Mouse (Mus musculus) frontal cortex, postnatal 36 days (tissue): ENCODE measurements at regions not wholly inside any gene's neighbourhood (a gene's known extent, or its start where the extent isn't known, plus 50 kb on each side); places are given as distances from the start of the nearest gene placed in this dataset.

Source experiments
- DNase-seq, 2 experiments: peaks; one replicate each; pipeline ENCODE4 v3.0.0; 2022; ENCODE audit warnings: low spot score in 2 of 2

DNA sequence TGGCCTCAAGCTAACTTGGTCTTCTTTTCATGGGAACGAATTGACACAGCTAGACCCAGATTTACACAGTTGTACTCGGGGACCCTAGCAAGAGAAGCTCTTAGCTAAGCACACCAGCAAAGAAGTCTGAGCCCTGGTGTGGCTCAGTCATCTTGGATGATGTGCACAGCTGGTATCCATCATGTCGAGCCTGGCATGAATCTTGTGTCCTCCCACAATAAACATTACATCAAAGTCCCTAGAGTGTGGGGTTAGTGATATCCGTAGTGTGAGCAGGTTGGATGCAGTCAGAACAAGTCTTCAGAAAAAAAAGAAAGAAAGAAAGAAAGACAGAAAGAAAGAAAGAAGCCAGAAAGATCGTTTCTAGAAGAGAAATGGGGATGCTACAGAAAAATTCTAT lies 52.1 kb upstream of the Hmcn1 start:
- DNase-seq: no peak

DNA sequence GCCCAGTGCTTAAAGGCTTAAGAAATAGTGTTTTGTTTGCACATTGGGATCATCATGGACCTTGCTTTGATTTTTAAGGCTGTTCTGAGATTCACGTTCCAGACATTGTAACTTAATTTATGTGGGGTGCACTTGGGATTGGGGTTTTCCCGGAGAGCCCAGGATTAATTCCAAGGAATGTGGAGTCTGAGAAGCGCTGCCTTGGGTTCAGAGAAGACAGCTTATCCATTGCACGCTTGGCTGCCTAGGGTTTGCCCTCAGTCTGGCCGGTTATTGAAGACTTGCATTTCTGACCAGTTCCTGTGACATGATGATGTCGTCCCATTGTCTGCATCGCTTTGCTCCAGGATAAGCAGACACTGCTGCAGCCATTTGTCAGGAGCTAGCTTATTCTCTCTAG lies 53.4 kb upstream of the Hmcn1 start:
- DNase-seq: no peak

DNA sequence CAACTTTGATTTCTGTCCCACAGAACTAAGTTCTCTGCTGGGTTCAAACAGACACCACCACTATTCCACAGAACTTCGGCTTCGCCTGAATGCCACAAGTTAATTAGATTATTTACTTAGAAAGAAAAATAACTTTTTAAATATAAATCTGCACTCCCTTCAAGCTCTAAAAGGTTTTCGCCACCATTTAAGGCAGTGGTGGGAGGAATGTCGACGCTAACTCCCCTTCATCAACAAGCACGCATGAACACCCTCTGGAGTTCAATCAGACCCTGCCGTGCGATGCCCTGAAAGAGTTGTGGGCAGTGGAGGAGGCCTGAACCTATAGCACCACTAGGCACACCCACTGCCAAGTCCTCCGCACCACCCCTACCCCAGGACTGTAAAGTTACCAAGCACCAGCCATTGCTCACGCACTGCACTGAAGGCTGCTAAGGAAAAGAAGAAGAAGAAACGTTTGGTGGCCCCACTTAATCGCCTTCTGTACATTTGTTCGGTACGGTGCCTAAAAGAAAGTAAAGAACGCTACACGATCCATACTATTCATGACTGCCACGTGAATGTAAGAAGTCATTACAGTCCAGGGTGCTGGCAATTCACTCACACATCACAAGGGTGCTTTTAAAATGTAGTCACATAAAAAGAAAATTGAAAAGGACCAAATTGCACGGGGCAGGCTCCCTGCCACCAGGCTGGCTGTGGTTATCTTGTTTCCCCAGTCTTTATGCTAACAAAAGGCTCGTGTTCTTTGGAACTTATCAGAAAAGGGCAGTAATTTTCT lies 56.7 kb upstream of the Hmcn1 start:
- DNase-seq: no peak

DNA sequence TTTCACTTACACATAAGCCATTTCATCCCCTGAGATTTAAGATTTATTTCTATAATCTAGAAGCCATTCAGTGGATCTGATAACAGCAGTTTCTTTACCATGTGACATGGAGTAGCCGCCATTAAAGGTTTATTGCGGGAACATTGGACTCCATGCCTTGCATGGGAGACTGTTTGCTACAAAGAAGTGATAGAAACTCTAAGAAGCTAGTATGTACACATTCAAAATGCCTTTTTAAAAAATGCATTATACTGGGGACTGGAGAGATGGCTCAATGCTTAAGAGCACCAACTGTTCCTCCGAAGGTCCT lies 57.2 kb upstream of the Hmcn1 start:
- DNase-seq: no peak

DNA sequence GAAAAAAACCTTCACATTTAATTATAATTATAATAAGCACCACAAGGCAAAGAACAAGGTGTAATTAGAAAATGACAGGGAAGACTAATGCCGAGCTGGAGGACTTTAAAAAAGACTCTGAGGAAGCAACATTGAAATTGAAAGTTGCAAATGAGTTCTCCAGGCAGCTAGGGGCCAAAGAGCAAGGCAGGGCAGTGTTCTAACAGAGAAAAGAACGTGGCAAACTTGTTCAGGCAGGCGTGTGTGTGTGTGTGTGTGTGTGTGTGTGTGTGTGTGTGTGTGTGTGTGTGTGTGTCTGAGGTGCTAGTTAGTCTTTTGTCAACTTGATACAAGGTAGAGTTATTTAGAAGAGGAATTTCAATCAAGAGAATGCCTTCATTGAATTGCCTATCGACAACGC lies 60.0 kb upstream of the Hmcn1 start:
- DNase-seq: no peak

DNA sequence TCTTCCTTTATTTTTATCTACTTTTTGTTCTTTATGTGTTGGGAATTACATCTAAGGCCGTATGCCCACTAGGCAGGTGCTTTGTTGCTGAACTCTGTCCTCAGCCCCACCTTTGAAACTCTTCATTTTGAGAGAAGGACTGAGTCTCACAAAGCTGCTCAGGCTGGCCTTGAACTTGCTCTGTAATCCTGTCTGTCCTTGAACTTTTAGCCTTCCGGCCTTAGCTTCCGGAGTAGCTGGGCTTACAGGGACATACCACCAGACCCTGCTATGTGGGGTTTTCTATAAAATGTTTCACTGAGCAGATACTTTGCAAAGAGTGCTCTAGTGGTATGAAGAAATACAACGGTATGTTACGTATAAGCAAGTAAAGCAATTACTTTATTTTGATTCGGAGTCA lies 62.2 kb upstream of the Hmcn1 start:
- DNase-seq: no peak

DNA sequence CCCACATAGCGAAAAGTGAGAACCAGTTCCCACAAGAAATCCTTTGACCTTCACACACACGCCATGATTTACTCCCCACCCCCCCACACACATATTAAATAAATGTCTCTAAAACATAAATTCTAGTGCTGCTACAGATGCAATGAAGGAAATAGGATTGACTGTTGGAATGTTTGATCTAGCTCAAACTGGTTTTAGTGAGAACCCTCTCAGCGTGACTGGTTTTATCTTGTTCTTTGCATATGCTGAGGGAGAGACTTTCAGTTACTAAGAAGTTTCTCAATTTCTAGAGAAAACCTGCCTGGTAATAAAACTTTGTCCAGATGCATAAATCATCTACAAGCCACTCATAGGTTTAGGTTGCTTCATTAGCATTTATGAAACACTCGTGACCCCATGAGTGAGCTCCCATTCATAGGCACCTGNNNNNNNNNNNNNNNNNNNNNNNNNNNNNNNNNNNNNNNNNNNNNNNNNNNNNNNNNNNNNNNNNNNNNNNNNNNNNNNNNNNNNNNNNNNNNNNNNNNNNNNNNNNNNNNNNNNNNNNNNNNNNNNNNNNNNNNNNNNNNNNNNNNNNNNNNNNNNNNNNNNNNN lies 66.4 kb upstream of the Hmcn1 start:
- no peak for DNase-seq

DNA sequence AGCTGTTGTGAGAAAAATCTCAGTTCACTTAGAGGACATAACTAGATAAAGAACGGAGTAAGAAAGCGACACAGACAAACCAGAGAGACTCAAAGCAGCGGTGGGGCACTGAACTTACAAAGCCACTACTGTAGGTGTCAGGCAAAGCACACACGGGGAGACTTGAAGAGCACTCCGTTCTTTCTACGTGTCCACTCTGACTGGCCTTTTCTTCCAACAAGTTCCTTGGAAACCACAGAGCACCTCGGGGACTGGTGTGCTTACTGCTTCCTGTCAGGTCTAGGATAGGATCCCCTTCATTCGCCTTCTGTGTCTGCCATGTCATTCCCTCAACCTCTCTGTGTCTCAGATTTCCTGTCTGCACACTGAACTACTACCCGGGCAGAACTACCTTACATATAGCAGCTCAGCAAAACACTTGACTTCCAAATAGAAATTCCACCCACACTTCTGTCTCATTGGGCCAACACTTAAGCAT lies 71.9 kb upstream of the Hmcn1 start:
- no peak for DNase-seq

DNA sequence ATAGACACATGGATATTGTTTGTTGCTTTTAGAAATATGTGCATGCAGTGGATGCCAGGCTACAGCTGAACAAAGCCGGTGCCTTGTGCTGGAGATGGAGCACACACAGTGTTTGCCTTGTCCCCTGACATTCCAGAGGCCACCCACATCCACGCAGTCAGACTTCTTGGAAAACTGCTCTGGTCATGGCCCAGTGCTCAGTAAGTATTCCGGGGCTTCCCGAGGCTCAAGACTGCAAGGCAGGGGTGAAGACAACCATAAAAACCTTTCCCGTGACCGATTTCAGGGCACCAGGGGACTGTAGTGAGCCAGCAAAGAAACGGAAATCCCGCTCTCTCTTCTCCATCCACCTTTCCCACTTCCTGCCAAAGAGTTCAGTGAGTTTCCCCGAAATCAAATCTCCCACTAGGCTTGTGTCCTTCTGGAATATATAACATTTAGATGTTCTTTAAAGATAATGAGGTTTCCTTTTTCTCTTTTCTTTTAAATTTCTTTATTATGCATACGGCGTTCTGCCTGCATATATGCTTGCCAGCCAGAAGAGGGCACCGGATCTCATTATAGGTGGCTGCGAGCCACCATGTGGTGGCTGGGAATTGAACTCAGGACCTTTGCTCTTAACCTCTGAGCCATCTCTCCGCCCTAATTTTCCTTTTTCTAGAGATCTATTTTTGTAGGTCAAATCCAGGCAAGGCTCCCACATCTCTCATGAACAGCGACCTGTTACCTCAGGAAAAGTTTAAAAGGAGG lies 73.3 kb upstream of the Hmcn1 start:
- DNase-seq: no peak

DNA sequence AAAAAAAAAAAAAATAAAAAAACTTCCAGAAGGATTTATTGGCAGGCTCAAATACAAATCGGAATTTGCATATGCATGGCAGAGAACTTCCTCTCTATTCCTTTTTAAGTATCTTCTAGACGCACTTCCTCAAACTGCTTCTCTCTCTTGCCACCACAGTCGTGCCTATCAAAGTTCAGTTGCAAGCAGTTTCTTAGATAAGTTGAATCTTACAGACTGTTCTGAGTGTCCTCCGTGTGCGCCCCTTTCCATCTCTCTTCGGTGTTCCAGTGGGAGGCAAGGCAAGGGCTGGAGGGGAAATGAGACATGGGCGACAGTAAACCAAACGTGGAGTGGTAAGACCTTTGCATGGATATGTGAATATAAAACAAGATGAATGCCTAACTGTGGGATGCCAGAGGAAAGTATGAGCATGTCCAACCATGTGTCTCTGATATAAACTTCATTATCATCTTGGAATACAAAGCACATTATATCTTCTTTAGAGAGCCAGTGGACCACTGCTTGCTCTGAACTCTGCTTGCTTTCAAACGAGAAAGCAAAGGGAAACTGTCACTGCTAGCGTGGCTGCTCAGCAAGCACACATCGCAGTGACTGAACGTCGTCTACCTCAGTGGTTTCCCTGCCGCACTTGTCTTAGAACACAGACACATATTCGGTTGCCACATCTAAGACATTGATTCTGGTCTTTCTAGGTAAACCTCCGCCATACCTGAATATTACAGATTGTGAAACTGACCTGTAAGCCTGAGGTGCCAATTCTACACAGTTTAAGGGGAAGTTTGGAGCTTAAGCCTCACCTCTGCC lies 81.5 kb upstream of the Hmcn1 start:
- DNase-seq: no peak

DNA sequence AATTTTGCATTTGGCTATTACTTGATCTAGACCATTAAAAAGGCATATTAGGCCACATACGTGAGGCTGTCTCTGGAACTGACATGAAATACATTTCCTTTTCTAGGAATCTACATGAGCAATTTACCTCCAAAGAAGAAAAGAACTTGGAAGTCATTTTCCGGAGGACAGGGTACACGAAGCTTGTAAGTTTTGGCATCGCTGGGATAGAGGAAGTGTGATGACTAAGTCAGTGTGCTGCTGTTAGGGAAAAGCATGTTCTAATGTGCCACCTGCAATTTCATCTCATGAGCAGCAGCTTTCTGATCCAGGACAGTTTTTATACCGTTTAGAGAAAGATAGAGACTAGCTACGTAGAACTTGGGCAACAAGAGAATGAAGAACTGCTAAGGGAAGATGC lies 82.3 kb upstream of the Hmcn1 start:
- DNase-seq: no peak

DNA sequence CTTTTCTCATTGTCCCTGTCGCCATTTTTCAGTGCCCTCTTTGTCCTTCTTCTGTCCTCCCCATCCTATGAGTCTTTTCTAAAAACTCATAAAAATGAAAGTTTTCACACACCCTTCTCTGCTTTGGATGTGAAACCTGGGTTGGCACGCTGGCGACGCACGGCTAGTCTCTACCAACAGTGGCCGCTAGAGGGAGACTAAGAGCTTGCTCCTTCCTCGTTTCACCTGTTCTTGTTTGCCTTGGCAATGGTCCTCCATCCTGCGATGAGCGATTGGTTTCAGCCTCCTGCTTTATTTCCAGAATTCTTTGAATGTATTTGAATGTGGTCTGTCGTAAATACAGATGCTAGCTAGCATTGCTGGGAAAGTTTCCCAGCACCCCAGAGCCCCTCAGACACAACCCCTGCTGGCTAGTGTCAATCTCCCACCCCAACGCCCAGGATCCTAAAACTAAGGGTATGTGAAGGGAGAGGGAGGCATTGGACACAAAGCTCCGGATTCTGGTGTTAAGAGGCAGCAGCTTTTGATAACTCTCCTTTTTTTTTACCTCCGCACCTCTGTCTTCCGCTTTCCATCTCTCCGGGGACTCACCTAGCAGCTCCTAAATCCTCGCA lies 85.8 kb upstream of the Hmcn1 start:
- DNase-seq: peak; percentile 81 to 91

DNA sequence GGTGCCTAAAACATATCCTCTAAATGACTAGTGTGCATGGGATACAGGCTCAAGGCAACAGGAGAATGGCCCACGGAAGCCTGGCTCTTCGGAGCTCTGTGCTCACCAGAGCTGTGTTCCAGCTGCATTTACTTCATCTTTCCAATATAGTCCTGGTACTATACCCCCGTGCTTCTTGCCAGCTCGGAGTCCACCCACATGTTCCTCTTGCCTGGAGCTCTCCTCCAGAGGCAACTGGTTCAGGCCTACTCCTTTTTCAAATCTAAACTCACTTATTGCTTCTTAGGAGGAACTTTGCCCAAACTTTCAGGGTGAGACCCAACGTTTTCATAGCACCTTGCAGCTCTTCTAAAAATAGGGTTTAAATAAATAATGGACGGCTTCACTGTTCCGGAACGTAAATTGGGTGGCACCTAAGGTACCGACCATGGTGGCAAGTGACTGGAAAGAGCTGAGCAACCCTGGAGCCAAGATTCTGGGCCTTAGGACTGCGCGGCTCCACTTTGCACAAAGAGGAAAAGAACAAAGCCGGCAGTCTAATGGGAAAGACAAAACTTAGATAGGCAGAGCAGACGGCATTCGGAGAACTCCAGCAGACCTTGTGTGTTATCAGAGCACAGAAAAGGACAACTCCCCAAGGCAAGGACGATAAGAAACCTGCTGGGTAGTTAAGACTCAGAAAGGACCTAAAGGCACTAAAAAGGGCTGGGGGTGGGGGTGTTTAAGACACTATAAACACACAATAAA lies 86.6 kb upstream of the Hmcn1 start:
- DNase-seq: no peak

DNA sequence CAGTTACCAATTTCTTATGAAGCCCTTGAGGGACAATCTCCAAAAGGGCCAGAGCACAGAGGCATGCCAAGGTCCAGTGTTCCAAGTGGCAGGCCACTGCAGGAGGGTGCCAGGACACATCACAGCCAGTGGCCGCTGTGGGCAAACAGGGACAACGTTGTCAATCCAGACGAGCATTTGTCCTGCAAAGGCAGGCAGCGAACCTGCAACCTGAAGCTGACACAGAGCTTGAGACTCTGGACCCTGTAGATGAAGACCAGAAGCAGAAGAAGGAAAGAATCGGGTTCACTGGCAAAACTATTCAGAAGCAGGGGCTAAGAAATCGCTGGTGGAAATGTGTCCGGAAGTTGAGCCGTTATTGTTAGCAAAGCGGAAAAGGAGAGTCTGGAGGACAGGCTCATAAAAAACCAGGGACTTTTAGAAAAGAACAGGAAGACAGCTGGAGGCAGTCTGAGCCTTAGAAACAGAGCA lies 87.3 kb upstream of the Hmcn1 start:
- no peak for DNase-seq

DNA sequence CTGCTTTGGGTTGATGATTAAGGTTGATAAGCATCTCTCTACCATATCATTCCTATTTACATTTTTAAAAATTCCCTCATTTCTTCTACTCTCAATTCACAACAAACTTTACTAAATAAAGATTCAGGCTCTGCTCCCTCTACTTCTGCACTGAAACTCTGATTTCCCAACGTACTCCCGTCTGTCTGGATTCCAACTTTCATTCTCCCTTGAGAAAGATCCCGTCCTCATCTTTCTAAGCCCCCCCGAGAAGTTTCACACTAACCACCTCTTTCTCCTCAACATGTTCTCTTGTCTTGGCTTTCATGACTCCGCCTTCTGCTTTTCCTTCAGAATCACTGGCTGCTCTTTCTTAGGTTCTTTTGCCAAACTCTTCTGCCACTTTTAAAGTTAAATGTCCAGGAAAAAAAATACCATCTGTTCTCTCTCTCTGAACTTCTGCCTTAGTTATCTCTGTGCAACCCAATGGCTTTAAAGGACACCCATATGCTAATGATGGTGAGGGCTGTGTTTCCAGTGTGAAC lies 89.3 kb upstream of the Hmcn1 start:
- no peak for DNase-seq

DNA sequence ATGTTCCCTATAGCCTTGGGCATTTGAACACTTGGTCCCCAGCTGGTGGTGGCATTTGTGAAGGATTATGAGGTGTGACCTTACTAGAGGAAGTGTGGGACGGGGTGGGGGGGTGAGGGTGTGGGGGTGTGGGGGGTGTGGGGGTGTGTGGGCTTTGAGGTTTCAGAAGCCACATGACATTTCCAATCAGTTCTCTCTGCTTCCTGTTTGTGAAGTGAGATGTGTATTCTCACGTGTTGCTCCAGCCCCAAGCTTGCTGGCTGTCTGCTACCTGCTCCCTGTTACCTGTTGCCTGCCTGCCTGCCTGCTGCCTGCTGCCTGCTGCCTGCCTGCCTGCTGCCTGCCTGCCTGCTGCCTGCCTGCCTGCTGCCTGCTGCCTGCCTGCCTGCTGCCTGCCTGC lies 90.6 kb upstream of the Hmcn1 start:
- DNase-seq: no peak

DNA sequence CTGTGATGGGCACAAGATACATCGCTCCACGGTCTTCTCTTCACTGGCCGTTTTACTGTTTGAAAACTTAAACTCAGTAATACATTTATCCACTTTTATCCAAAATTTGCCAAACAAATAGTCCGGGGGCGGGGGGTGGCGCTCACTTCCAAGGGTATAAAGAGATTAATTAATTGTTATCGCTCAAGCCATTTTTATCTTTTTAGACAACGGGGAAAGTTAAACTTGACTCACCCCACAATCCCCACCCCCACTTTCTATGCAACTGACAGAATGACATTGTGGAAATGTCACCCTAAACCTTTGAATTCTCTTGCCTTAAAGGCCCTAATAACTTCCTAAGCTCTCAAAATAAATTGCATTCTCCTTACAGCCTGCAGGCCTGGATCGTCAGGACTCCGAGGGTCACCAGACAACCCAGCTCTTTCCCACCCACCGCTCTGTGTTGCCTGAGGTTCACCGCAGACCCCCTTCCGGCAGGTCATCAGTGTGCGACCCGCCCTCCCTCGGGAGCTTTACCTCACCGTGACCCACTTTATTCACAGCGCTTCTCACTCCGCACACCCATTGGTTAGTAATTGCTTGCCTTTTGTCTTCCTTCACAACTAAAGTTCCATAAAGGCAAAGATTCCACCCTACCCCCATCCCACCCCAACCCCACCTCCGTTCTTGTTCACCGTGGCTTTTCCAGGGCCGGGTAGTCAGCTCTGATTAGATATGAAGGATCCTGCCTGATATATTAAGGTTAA lies 93.0 kb upstream of the Hmcn1 start:
- DNase-seq: no peak

DNA sequence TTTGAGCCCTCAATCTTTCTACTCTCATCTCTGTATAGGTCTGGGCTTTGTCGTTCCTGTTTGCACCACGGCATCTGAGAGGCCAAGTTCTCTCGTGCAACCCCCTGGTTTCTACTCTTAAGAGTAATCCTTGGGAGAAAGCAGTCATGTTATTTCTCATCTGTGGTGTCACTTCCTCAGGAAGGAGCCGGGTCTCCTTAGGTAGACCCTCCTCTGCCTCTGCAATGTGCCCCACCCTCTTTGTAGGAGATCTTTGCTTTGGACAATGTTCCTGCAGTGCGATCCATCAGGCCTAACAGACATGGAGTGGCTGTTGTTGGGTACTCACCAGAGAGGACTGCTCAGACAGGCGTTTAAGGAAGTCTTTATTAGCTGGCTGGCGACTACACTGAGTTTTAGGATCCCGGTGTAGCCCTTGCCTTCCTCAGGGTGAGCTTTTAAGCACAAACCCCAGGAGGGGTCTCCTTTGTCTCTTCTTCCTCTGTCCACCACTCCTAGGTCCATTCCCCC lies 94.0 kb upstream of the Hmcn1 start:
- DNase-seq: no peak

DNA sequence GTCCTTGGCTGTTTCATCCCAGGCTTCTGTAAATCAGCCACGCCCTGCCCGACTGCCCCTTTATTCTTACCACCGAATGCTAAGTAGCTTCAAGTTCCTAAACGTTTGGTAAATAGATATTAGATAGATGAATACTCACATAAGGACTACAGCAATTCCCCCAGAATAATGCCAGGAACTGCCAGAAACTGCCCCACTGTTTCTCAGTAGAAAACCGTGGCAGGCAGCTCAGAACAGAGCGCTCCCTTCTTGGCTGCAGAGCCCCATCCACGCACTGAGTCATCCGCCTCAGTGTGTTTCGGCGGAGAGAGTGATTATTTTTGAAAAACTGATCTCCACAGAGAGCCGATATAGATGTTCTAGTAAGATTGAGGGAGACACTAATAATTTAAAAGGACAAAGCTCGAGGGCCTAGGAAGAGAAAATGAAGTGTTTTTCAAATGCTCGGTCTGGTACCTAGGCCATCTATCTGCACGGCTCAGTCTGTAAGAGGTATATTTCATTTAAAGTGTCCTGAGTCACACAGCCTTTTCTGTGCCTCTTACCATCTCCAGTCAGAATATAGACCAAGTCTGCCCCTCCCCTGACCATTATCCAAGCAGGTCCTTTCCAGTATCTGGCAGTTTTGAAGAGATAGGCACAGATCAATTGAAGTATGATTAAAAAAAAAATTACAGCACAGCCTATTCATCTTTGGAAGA lies 94.4 kb upstream of the Gm47985 start:
- DNase-seq: peak; percentile 69 to 72
